Mouse (Mus musculus) testis, adult 2 months (tissue): ENCODE measurements around the gene Thrb. TPM values are rescaled to one million over a fixed set of nuclear protein-coding genes. Genes with fewer than 3 reads are reported as not detected.

Experiments used
- H3K27ac ChIP-seq: fragments of 200-500 bp; 2 replicates; pipeline ENCODE4 v1.5.1; 2012; ENCODE audit warnings: low read depth, low read length; ENCODE audit not compliant: control insufficient read depth, insufficient read depth
- H3K27me3 ChIP-seq: fragments of 200-500 bp; 2 replicates; pipeline ENCODE4 v1.6.1; 2012; ENCODE audit warnings: mild to moderate bottlenecking, low read length, moderate library complexity; ENCODE audit not compliant: control insufficient read depth, insufficient read depth
- H3K36me3 ChIP-seq: fragments of 200-500 bp; 2 replicates; pipeline ENCODE4 v1.6.1; 2012; ENCODE audit warnings: mild to moderate bottlenecking, low read length; ENCODE audit not compliant: control insufficient read depth, insufficient read depth
- H3K4me1 ChIP-seq: fragments of 200-500 bp; 2 replicates; pipeline ENCODE4 v1.6.1; 2012; ENCODE audit warnings: low read length; ENCODE audit not compliant: control insufficient read depth, insufficient read depth
- H3K4me3 ChIP-seq: fragments of 200-500 bp; 2 replicates; pipeline ENCODE4 v1.5.1; 2012; ENCODE audit warnings: low read depth, mild to moderate bottlenecking, low read length, moderate library complexity, mixed read lengths; ENCODE audit not compliant: control insufficient read depth
- CTCF ChIP-seq: fragments of 200-500 bp; IDR thresholded peaks from 2 replicates; pipeline ENCODE4 v1.5.1; 2012; ENCODE audit warnings: low read depth, mild to moderate bottlenecking, inconsistent platforms, low read length, moderate library complexity; ENCODE audit not compliant: control insufficient read depth, insufficient read depth, insufficient replicate concordance
- POLR2A ChIP-seq: fragments of 200-500 bp; IDR thresholded peaks from 2 replicates; pipeline ENCODE4 v1.6.1; 2012; ENCODE audit warnings: low read depth, mild to moderate bottlenecking, inconsistent platforms, low read length, moderate library complexity; ENCODE audit not compliant: control insufficient read depth
- polyA plus RNA-seq: library from polyadenylated mRNA; depleted of rRNA; stranded (reverse); fragments of >200 nt; gene quantifications from 2 replicates; pipeline ENCODE4 v1.2.3, GENCODE M21; 2012

Thrb gene
- polyA plus RNA-seq, 1 experiment: 1.3 TPM

GRCm38 (mm10) chr14:17743713-17744158 lies 83.7 kb downstream of the Thrb start:
- H3K4me1 ChIP-seq: no peaks in the 10 kb centered on the region
- no peak for TF ChIP-seq POLR2A
- TF ChIP-seq CTCF: no peak
- H3K27ac ChIP-seq: peak overlapping the region; percentile 21; the same call in 1 of the 2 replicates
- no peaks in the 10 kb centered on the region for H3K27me3 ChIP-seq
- H3K36me3 ChIP-seq: no peaks in the 10 kb centered on the region
- H3K4me3 ChIP-seq: no peak overlapping the region

- H3K4me1 ChIP-seq: no peaks in the 10 kb centered on the region
- H3K36me3 ChIP-seq: no peaks in the 10 kb centered on the region
- H3K4me3 ChIP-seq: no peak overlapping the region
- TF ChIP-seq POLR2A (no peak), CTCF (no peak)
- H3K27ac ChIP-seq: no peak overlapping the region
- H3K27me3 ChIP-seq: no peaks in the 10 kb centered on the region
These were observed 87.9 kb downstream of the Thrb start for GRCm38 (mm10) chr14:17747922-17748321.

GRCm38 (mm10) chr14:17748945-17749344 lies 88.9 kb downstream of the Thrb start:
- H3K27ac ChIP-seq: no peak overlapping the region
- no peak for TF ChIP-seq CTCF
- no peak for TF ChIP-seq POLR2A
- H3K27me3 ChIP-seq: no peaks in the 10 kb centered on the region
- no peaks in the 10 kb centered on the region for H3K36me3 ChIP-seq
- no peaks in the 10 kb centered on the region for H3K4me1 ChIP-seq
- no peak overlapping the region for H3K4me3 ChIP-seq

GRCm38 (mm10) chr14:17751911-17752310 lies 91.8 kb downstream of the Thrb start:
- TF ChIP-seq POLR2A: no peak
- TF ChIP-seq CTCF: no peak
- H3K4me1 ChIP-seq: no peaks in the 10 kb centered on the region
- no peaks in the 10 kb centered on the region for H3K27me3 ChIP-seq
- no peak overlapping the region for H3K4me3 ChIP-seq
- no peak overlapping the region for H3K27ac ChIP-seq
- H3K36me3 ChIP-seq: no peaks in the 10 kb centered on the region

- H3K27me3 ChIP-seq: no peaks in the 10 kb centered on the region
- no peaks in the 10 kb centered on the region for H3K4me1 ChIP-seq
- H3K36me3 ChIP-seq: no peaks in the 10 kb centered on the region
- H3K27ac ChIP-seq: no peak overlapping the region
- no peak for TF ChIP-seq CTCF
- TF ChIP-seq POLR2A: no peak
- no peak overlapping the region for H3K4me3 ChIP-seq
These were observed 93.4 kb downstream of the Thrb start for GRCm38 (mm10) chr14:17753429-17753828.

- TF ChIP-seq CTCF: no peak
- no peak for TF ChIP-seq POLR2A
- H3K36me3 ChIP-seq: no peaks in the 10 kb centered on the region
- no peaks in the 10 kb centered on the region for H3K4me1 ChIP-seq
- no peak overlapping the region for H3K4me3 ChIP-seq
- no peak overlapping the region for H3K27ac ChIP-seq
- no peaks in the 10 kb centered on the region for H3K27me3 ChIP-seq
These were observed 96.7 kb downstream of the Thrb start for GRCm38 (mm10) chr14:17756732-17757131.

GRCm38 (mm10) chr14:17767987-17768386 lies 107.9 kb downstream of the Thrb start:
- no peak for TF ChIP-seq POLR2A
- no peak for TF ChIP-seq CTCF
- Histone ChIP-seq H3K4me1 (no peaks in the 10 kb centered on the region), H3K27me3 (no peaks in the 10 kb centered on the region), H3K27ac (no peak overlapping the region), H3K4me3 (no peak overlapping the region), H3K36me3 (no peaks in the 10 kb centered on the region)

GRCm38 (mm10) chr14:17774404-17774803 lies 114.3 kb downstream of the Thrb start:
- no peak for TF ChIP-seq POLR2A
- TF ChIP-seq CTCF: no peak
- H3K27ac ChIP-seq: no peak overlapping the region
- no peaks in the 10 kb centered on the region for H3K36me3 ChIP-seq
- no peak overlapping the region for H3K4me3 ChIP-seq
- no peaks in the 10 kb centered on the region for H3K4me1 ChIP-seq
- no peaks in the 10 kb centered on the region for H3K27me3 ChIP-seq
